Mouse (Mus musculus) G1E (cell line): ENCODE measurements around the gene Exoc8.
A peak's percentile ranks its signal among the peaks of the same experiment; 100 is the strongest.

ENCODE experiments used
- CTCF ChIP-seq: IDR thresholded peaks from 2 replicates; pipeline ENCODE4 v1.5.1; 2012; ENCODE audit warnings: low read depth, low read length, inconsistent platforms, mixed read lengths
- POLR2AphosphoS5 ChIP-seq: IDR thresholded peaks from 2 replicates; pipeline ENCODE4 v1.6.1; 2012; ENCODE audit warnings: low read depth, low read length, inconsistent platforms; ENCODE audit not compliant: insufficient replicate concordance
- TAL1 ChIP-seq: conservative IDR thresholded peaks from 2 replicates; pipeline ENCODE4 v1.6.1; 2012; ENCODE audit warnings: low read depth, low read length, inconsistent platforms, mixed read lengths

DNA sequence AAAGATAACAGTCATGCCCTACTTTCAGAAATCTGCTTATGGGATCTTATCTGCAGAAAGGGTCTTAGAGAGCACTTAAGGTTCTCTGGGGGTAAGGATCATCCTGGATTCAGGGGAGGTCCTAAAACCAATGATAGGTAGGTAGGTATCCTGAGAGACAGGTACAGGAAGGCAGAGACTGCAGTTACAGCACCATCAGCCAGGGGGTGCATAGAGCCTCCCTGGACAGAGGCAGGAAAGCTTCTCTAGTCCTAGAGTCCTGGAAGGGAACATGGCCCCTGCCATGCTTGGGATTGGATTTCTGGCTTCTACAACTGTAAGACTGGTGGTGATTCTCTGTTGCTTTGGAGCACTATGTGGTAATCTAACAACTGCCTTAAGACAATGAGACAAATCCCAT, 38.0 kb downstream of the Exoc8 start:
- TF ChIP-seq CTCF (peak; percentile 32; the same call in 1 of the 2 replicates), TAL1 (no peak), POLR2AphosphoS5 (no peak)
